Mouse (Mus musculus) gastrocnemius, adult 2 months (tissue): ENCODE measurements around the gene Satb2. TPM values are rescaled to one million over a fixed set of nuclear protein-coding genes. Genes with fewer than 3 reads are reported as not detected.
"Not testable (repeated sequence)": the region's sequence is repeated elsewhere in the genome, so short reads cannot be mapped to it uniquely, and the experiment has no call there.

Experiments used
- DNase-seq: peaks from one replicate; pipeline ENCODE4 v3.0.0; 2022
- H3K27ac ChIP-seq: fragments of 200-600 bp; 2 replicates; pipeline ENCODE4 v1.8.1; 2022; ENCODE audit warnings: mild to moderate bottlenecking
- H3K4me3 ChIP-seq: fragments of 200-600 bp; 2 replicates; pipeline ENCODE4 v1.8.1; 2022; ENCODE audit warnings: mild to moderate bottlenecking, moderate library complexity
- CTCF ChIP-seq: fragments of 200-600 bp; IDR thresholded peaks from 2 replicates; pipeline ENCODE4 v1.8.1; 2022; ENCODE audit warnings: antibody characterized with exemption, mild to moderate bottlenecking, moderate library complexity
- intact Hi-C: fragments of 180-260 bp; cut with DNase I; formaldehyde crosslinking; loops from one replicate; pipeline ENCODE4 v1.15.1; 2025
- total RNA-seq, 2 experiments: library from RNA; stranded (reverse); gene quantifications; 2 replicates each; pipeline ENCODE4 v1.2.3; 2021

Gene Satb2
- total RNA-seq, 2 experiments from 2014 or later, result 0.22 to 0.28 TPM

GRCm38 (mm10) chr1:56833984-56834900, 144.2 kb downstream of the Satb2 start:
- no peak overlapping the region for H3K4me3 ChIP-seq
- H3K27ac ChIP-seq, result no peak overlapping the region
- no peak for DNase-seq
- intact Hi-C loops, result no loop called here
- TF ChIP-seq CTCF, result no peak

DNA sequence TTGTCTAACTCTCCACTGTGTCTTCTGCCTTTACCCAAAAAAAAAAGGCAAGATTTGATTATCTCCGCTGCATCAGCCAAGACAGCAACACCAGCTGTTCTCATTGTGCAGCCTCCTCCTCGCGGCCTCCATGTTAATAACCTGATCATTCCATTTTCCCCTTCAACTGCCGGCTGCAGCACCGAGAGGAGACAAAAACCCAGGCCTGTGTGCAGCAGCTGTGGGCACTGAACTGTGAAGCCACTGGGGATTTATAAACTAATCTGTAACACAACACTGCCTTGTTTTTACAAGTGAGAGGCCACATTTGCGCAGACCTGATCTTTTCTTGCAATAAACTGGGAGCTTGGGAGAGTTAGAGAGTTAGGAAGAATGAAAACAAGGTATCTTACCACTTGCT, 145.1 kb downstream of the Satb2 start:
- peak; percentile 15 for DNase-seq
- Histone ChIP-seq H3K4me3 (no peak overlapping the region), H3K27ac (no peak overlapping the region)
- intact Hi-C loops, result no loop called here
- TF ChIP-seq CTCF, result no peak

GRCm38 (mm10) chr1:56832738-56833137, 145.7 kb downstream of the Satb2 start:
- TF ChIP-seq CTCF, result no peak
- DNase-seq, result no peak
- Histone ChIP-seq H3K4me3 (no peak overlapping the region), H3K27ac (no peak overlapping the region)
- intact Hi-C loops, result no loop called here

GRCm38 (mm10) chr1:56822735-56823134, 155.7 kb downstream of the Satb2 start:
- Histone ChIP-seq H3K4me3 (no peak overlapping the region), H3K27ac (no peak overlapping the region)
- DNase-seq, result no peak
- intact Hi-C loops, result no loop called here
- no peak for TF ChIP-seq CTCF

DNA sequence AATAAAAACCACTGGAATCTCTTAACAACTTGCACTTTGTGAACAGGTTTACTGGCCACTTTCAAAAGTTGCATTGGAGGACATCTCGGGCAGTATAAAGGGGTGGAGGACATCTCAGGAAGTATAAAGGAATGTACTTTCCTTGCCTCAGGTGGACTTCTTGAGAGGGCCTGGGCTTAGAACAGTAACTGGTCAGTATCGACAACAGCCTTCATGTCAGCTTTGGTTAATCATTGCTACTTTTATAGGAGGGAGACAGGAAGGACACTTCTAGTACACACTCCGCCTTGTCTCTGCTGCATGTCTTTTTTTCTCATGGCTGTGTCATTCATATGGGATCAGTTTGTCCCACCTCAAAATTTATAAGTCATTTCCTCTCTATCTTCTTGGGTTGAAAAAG, 156.4 kb downstream of the Satb2 start:
- intact Hi-C loops, result no loop called here
- DNase-seq, result no peak
- Histone ChIP-seq H3K4me3 (no peak overlapping the region), H3K27ac (no peak overlapping the region)
- no peak for TF ChIP-seq CTCF

- DNase-seq, result no peak
- intact Hi-C loops, result no loop called here
Measured at GRCm38 (mm10) chr1:56813506-56813905, 164.9 kb downstream of the Satb2 start.

DNA sequence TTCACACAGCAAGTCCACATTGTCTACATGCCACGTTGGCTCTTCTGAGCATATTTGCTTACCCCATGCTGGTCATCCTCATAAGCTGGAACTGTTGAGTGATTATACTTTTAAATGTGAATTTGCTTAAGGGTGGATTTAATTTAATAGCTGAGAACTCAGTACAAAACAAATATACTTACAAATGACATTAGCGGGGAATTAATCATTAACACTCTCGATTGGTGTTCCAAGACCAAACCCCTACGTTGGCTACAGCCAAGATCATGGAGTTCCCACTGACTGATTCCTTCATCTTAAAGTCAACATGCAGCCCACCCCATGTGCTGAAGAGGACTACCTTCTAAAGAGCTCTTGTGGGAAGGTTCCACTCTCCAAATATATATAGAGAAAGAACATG, 165.5 kb downstream of the Satb2 start:
- intact Hi-C loops, result no loop called here
- no peak for DNase-seq
- Histone ChIP-seq H3K4me3 (no peak overlapping the region), H3K27ac (no peak overlapping the region)
- no peak for TF ChIP-seq CTCF

More at GRCm38 (mm10) chr1:56813506-56813905, 164.9 kb downstream of the Satb2 start:
- no peak for TF ChIP-seq CTCF
- H3K4me3 ChIP-seq, result no peak overlapping the region
- no peak overlapping the region for H3K27ac ChIP-seq

DNA sequence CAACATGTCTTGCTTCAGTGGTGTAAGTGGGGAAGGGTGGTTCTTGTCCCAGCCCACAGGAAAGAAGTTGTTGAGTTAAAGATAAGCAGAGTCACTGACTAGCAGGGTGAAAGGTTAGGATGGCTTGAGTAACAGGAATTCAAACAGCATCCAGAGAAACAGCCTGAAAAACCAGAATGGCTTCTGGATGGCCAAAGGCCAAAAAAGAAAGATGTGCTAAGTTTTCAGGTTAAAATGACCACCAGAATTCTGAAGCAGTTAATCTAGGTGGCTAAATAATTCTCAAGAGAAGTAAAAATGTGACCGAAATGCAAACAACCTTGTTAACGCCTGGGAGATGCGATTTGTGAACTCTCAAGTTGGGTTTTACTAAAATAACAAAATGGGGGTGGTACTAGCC, 167.0 kb downstream of the Satb2 start:
- Histone ChIP-seq H3K4me3 (no peak overlapping the region), H3K27ac (no peak overlapping the region)
- intact Hi-C loops, result no loop called here
- TF ChIP-seq CTCF, result no peak
- DNase-seq, result no peak

DNA sequence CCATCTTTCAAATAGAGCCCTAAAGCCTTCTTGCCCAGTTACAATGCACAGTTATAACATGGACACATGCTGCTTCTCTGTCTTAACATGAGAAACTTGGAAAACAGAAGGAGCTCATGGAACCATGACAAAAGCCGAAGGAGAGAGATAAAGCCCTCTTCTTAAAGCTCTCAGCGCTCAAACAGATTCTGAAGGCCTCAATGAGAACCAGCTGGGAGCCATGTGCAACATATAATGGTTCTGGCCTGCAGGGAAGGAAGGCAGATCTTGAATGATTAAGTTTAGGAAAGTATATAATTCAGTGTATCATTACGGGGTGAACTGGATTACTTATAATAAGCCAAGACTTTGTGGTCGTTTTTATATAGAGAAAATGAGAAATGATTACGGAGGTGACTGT, 172.4 kb downstream of the Satb2 start:
- no peak overlapping the region for H3K4me3 ChIP-seq
- intact Hi-C loops, result no loop called here
- no peak for TF ChIP-seq CTCF
- no peak for DNase-seq
- no peak overlapping the region for H3K27ac ChIP-seq

GRCm38 (mm10) chr1:56800611-56801010, 177.8 kb downstream of the Satb2 start:
- no peak overlapping the region for H3K27ac ChIP-seq
- H3K4me3 ChIP-seq, result no peak overlapping the region
- TF ChIP-seq CTCF, result no peak
- intact Hi-C loops, result no loop called here
- no peak for DNase-seq

DNA sequence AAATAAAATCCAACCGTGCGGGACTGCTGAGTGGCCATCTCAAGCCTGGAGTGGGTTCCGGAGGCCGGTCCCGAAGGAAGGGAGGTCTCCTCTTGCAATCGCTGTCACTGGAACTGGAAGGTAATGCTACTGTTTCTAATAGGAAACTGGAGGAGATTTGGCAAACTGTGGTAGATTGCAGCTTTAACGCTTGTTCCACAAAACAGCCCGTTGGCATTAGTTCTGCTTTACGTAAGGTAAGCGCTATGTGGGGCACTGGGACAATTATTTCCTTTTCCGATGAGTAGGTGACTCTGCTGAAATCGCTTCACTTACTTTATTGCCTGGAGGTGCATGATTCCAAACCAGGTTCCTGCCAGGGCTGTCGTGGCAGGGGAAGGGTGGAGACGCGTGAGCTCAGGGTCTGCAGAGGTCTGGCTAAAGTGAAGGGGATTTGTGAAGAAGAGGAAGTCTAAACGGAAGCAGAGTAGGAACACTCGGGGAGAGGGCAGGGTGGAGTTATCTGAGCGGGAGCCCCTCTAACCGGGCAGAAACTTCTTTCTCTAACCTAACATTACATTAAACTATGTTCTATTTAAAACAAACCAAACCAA, 183.3 kb downstream of the Satb2 start:
- H3K4me3 ChIP-seq, result peak overlapping the region; percentile 9
- DNase-seq, result no peak
- no peak overlapping the region for H3K27ac ChIP-seq
- no peak for TF ChIP-seq CTCF
- intact Hi-C loops, result no loop called here

DNA sequence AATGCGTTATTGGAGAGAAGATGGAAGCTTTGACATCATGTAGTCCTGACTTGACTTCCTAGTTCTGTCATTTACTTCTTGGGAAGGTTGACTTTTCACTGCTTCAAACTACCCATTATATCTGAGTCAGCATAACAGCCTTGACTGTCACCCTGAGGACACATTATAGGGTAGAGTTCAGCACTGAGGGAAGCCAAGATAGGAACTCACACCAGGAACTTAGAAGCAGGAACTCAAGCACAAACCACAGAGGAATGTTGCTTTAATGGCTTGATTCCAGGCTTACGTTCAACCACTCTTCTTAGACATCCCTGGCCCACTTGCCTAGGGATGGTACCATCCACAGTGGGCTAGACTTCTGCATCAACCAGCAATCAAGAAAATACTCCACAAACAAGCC, 188.8 kb downstream of the Satb2 start:
- Histone ChIP-seq H3K27ac (no peak overlapping the region), H3K4me3 (no peak overlapping the region)
- TF ChIP-seq CTCF, result no peak
- intact Hi-C loops, result no loop called here
- DNase-seq, result no peak

DNA sequence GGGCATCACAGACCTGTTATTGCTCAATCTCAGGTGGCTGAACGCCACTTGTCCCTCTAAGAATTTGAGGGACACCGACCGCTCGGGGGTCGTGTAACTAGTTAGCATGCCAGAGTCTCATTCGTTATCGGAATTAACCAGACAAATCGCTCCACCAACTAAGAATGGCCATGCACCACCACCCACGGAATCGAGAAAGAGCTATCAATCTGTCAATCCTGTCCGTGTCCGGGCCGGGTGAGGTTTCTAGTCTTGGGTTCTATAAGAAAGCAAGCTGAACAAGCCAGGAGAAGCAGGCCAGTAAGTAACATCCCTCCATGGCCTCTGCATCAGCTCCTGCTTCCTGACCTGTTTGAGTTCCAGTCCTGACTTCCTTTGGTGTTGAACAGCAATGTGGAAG, 196.3 kb downstream of the Satb2 start:
- intact Hi-C loops, DNase-seq, H3K4me3 ChIP-seq, H3K27ac ChIP-seq: not testable (repeated sequence)

DNA sequence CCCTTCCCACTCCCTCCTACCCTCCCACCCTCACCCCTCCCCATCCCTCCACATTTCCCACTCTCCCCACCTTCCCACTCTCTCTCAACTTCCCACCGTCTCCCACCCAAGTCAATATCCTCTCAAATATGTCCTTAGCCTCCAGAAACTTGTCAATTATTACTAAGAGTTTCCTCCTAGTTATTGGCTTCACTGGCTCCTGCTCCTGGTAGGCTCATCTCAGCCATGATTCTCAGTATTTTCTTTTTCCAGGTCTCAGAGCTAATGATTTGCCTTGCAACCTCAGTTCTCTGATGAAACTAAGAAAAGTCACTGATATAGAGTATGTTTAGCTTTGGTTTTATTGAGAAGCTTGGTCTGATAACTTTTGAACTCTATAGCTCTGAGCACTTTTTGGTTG, 214.2 kb downstream of the Satb2 start:
- DNase-seq, result no peak
- no peak overlapping the region for H3K4me3 ChIP-seq
- no peak overlapping the region for H3K27ac ChIP-seq
- intact Hi-C loops, result no loop called here
- no peak for TF ChIP-seq CTCF
